Mouse (Mus musculus): ENCODE data around the gene Dgkh. TPM values are rescaled to one million over a fixed set of nuclear protein-coding genes. Genes with fewer than 3 reads are reported as not detected.

The Dgkh gene
- polyA plus RNA-seq, 1 experiment from 2014 or later = 9.9 TPM

- H3K9ac ChIP-seq (replicated peaks) = no peak overlapping the region
- ATAC-seq (ENCODE audit: low FRiP score) = no peak
- H3K9me3 ChIP-seq (replicated peaks) = no peaks in the 10 kb centered on the region
- H3K27ac ChIP-seq (replicated peaks) = peak overlapping the region; percentile 24; the same call in 1 of the 2 replicates
- 0 out of 2 replicates have a peak, but pooled peaks cover 3% of the 10 kb centered on the region for H3K36me3 ChIP-seq
- no peak overlapping the region for H3K4me3 ChIP-seq (replicated peaks)
- H3K4me1 ChIP-seq = no peaks in the 10 kb centered on the region
- no peaks in the 10 kb centered on the region for H3K27me3 ChIP-seq (replicated peaks)
- no peak overlapping the region for H3K4me2 ChIP-seq
- 83% methylated on average over 21 of the region's 21 CpGs for WGBS
Measured at GRCm38 (mm10) chr14:78649525-78650274, 82.9 kb downstream of the Dgkh start.

- Histone ChIP-seq H3K4me1 (no peaks in the 10 kb centered on the region), H3K36me3 (no peaks in the 10 kb centered on the region), H3K27me3 (replicated peaks) (no peaks in the 10 kb centered on the region), H3K9me3 (replicated peaks) (no peaks in the 10 kb centered on the region), H3K9ac (replicated peaks) (no peak overlapping the region), H3K4me3 (replicated peaks) (no peak overlapping the region), H3K27ac (replicated peaks) (no peak overlapping the region), H3K4me2 (no peak overlapping the region)
- no peak for ATAC-seq (ENCODE audit: low FRiP score)
- 84% methylated on average over 3 of the region's 3 CpGs for WGBS
Measured at GRCm38 (mm10) chr14:78645622-78646021, 87.0 kb downstream of the Dgkh start.

- H3K4me2 ChIP-seq = no peak overlapping the region
- no peaks in the 10 kb centered on the region for H3K36me3 ChIP-seq
- no peak overlapping the region for H3K9ac ChIP-seq (replicated peaks)
- no peak overlapping the region for H3K27ac ChIP-seq (replicated peaks)
- 83% methylated on average over 7 of the region's 7 CpGs for WGBS
- H3K9me3 ChIP-seq (replicated peaks) = no peaks in the 10 kb centered on the region
- no peaks in the 10 kb centered on the region for H3K27me3 ChIP-seq (replicated peaks)
- no peak for ATAC-seq (ENCODE audit: low FRiP score)
- H3K4me1 ChIP-seq = no peaks in the 10 kb centered on the region
- H3K4me3 ChIP-seq (replicated peaks) = no peak overlapping the region
Measured at GRCm38 (mm10) chr14:78641314-78641713, 91.3 kb downstream of the Dgkh start.

- Histone ChIP-seq H3K4me1 (no peaks in the 10 kb centered on the region), H3K9me3 (replicated peaks) (no peaks in the 10 kb centered on the region), H3K36me3 (no peaks in the 10 kb centered on the region), H3K4me3 (replicated peaks) (no peak overlapping the region), H3K9ac (replicated peaks) (no peak overlapping the region), H3K4me2 (no peak overlapping the region), H3K27me3 (replicated peaks) (no peaks in the 10 kb centered on the region), H3K27ac (replicated peaks) (no peak overlapping the region)
- ATAC-seq (ENCODE audit: low FRiP score) = no peak
- 84% methylated on average over 5 of the region's 5 CpGs for whole genome bisulfite sequencing
Measured at GRCm38 (mm10) chr14:78639691-78640090, 92.9 kb downstream of the Dgkh start.

- Histone ChIP-seq H3K36me3 (no peaks in the 10 kb centered on the region), H3K27me3 (replicated peaks) (no peaks in the 10 kb centered on the region), H3K27ac (replicated peaks) (no peak overlapping the region), H3K9ac (replicated peaks) (no peak overlapping the region), H3K9me3 (replicated peaks) (no peaks in the 10 kb centered on the region), H3K4me3 (replicated peaks) (no peak overlapping the region), H3K4me1 (no peaks in the 10 kb centered on the region; the same call in 1 of the 2 replicates), H3K4me2 (no peak overlapping the region)
- ATAC-seq (ENCODE audit: low FRiP score) = no peak
- WGBS = 81% methylated on average over 14 of the region's 14 CpGs
Measured at GRCm38 (mm10) chr14:78635612-78636400, 96.8 kb downstream of the Dgkh start.

- Histone ChIP-seq H3K9me3 (replicated peaks) (no peaks in the 10 kb centered on the region), H3K27ac (replicated peaks) (no peak overlapping the region), H3K27me3 (replicated peaks) (no peaks in the 10 kb centered on the region), H3K9ac (replicated peaks) (no peak overlapping the region), H3K4me2 (no peak overlapping the region), H3K4me3 (replicated peaks) (no peak overlapping the region), H3K36me3 (no peaks in the 10 kb centered on the region), H3K4me1 (peaks cover 5% of the 10 kb centered on the region; the same call in 1 of the 2 replicates)
- WGBS = 43% methylated on average over 6 of the region's 6 CpGs
- no peak for ATAC-seq (ENCODE audit: low FRiP score)
Measured at GRCm38 (mm10) chr14:78632747-78633146, 99.8 kb downstream of the Dgkh start.

- no peak for ATAC-seq (ENCODE audit: low FRiP score)
- H3K4me1 ChIP-seq = peaks cover 5% of the 10 kb centered on the region; the same call in 1 of the 2 replicates
- 92% methylated on average over 4 of the region's 4 CpGs for WGBS
- no peaks in the 10 kb centered on the region for H3K36me3 ChIP-seq
- H3K4me2 ChIP-seq = no peak overlapping the region
- H3K27me3 ChIP-seq (replicated peaks) = no peaks in the 10 kb centered on the region
- no peak overlapping the region for H3K4me3 ChIP-seq (replicated peaks)
- H3K9ac ChIP-seq (replicated peaks) = no peak overlapping the region
- H3K9me3 ChIP-seq (replicated peaks) = no peaks in the 10 kb centered on the region
- no peak overlapping the region for H3K27ac ChIP-seq (replicated peaks)
Measured at GRCm38 (mm10) chr14:78630923-78631875, 101.4 kb downstream of the Dgkh start.

- Histone ChIP-seq H3K9me3 (replicated peaks) (no peaks in the 10 kb centered on the region), H3K4me1 (peaks cover 5% of the 10 kb centered on the region; the same call in 1 of the 2 replicates), H3K4me3 (replicated peaks) (no peak overlapping the region), H3K36me3 (peaks cover 10% of the 10 kb centered on the region; the same call in 1 of the 2 replicates), H3K9ac (replicated peaks) (no peak overlapping the region), H3K4me2 (no peak overlapping the region), H3K27me3 (replicated peaks) (no peaks in the 10 kb centered on the region), H3K27ac (replicated peaks) (no peak overlapping the region)
- 87% methylated on average over 21 of the region's 21 CpGs for WGBS
- no peak for ATAC-seq (ENCODE audit: low FRiP score)
Measured at GRCm38 (mm10) chr14:78627516-78628275, 104.9 kb downstream of the Dgkh start.

GRCm38 (mm10) chr14:78618883-78619295 lies 113.7 kb downstream of the Dgkh start:
- H3K9me3 ChIP-seq (replicated peaks) = no peaks in the 10 kb centered on the region
- peaks cover 19% of the 10 kb centered on the region for H3K36me3 ChIP-seq
- no peak overlapping the region for H3K9ac ChIP-seq (replicated peaks)
- WGBS = 53% methylated on average over 9 of the region's 9 CpGs
- no peak overlapping the region for H3K27ac ChIP-seq (replicated peaks)
- H3K4me2 ChIP-seq = no peak overlapping the region
- H3K4me1 ChIP-seq = 0 out of 2 replicates have a peak, but pooled peaks cover 3% of the 10 kb centered on the region
- no peak overlapping the region for H3K4me3 ChIP-seq (replicated peaks)
- H3K27me3 ChIP-seq (replicated peaks) = no peaks in the 10 kb centered on the region
- no peak for ATAC-seq (ENCODE audit: low FRiP score)

- Histone ChIP-seq H3K4me3 (replicated peaks) (no peak overlapping the region), H3K9me3 (replicated peaks) (no peaks in the 10 kb centered on the region), H3K4me2 (no peak overlapping the region), H3K36me3 (0 out of 2 replicates have a peak, but pooled peaks cover 6% of the 10 kb centered on the region), H3K4me1 (0 out of 2 replicates have a peak, but pooled peaks cover 3% of the 10 kb centered on the region), H3K27ac (replicated peaks) (no peak overlapping the region), H3K27me3 (replicated peaks) (no peaks in the 10 kb centered on the region), H3K9ac (replicated peaks) (no peak overlapping the region)
- 75% methylated on average over 5 of the region's 5 CpGs for WGBS
- ATAC-seq (ENCODE audit: low FRiP score) = no peak
Measured at GRCm38 (mm10) chr14:78613569-78613968, 119.0 kb downstream of the Dgkh start.

Data from neural tube, embryonic 15.5 days (tissue).